15 mouse cellular contexts compared by ENCODE assay signal in the genomic region with DNA sequence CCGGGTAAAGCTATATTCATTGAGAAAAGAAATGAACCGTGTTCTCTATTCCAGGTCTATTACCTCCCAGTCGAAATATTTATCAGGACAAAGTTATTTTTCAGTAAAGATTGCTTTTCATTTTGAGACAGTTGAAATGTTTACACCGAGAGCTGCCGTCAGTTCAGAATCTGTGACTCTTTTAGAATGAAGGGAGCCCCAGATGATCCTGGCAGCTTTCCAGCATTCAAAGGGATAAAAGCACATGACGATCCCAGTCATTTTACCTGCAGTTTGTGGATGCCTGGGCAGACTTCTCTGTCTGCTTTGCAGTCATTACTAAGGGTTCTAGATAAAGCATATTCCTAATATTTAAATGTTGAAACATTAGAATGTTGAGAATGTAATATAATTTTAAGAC.
DNase-seq lines count a peak whose midpoint lies in the region; ATAC-seq and TF ChIP-seq lines count a peak whose summit lies in the region.
"Had no signal": no experiment of that assay in that cellular context is flagged by ENCODE, and none has a peak within 500 bp of the region (broad histone marks: within the 10 kb centered on the region; RNA-seq: fewer than 3 reads in every experiment).

No protein-coding gene starts in this region.

- H3K9ac ChIP-seq in heart, embryonic 14.5 days (ENCODE audit: low read length), result peak overlapping the region; percentile 64
- H3K9ac ChIP-seq: hindbrain, embryonic 15.5 days; kidney, embryonic 15.5 days; midbrain, embryonic 12.5 days had no signal

- no peak for TF ChIP-seq POLR2A in kidney, adult 2 months (IDR thresholded peaks at IDR 0.05; ENCODE audit: low read depth, low read length)

- H3K4me1 ChIP-seq in kidney, adult 2 months (ENCODE audit: control insufficient read depth, insufficient read depth, low read length), result no peaks in the 10 kb centered on the region
- peaks cover 13 to 29% of the 10 kb centered on the region in 2 experiments for H3K4me1 ChIP-seq in heart, embryonic 14.5 days (ENCODE audit: control insufficient read depth in 2 of 2, insufficient read depth in 2 of 2, low read length in 2 of 2)

- H3K4me2 ChIP-seq in heart, embryonic 14.5 days (ENCODE audit: low read length), result peak overlapping the region; percentile 68
- H3K4me2 ChIP-seq: midbrain, embryonic 12.5 days had no signal

- DNase-seq in gastrocnemius, adult 2 months, result no peak
- DNase-seq in gastrocnemius, postnatal 36 days, result no peak
- DNase-seq in kidney, adult 2 months, result peak; percentile 14
- no peak for DNase-seq in kidney, adult 18-20 months
- peak; percentile 15 for DNase-seq in NIH3T3 (ENCODE audit: low read depth)
- no peak for DNase-seq in left cerebral cortex, postnatal 4 days
- no peak for DNase-seq in layer of hippocampus, adult 2 months (ENCODE audit: low spot score in 2 of 2)
- DNase-seq: cerebellum, adult 9-11 months; spleen, adult 18-20 months; thymus, postnatal 25 days had no signal

- H3K4me3 ChIP-seq in gastrocnemius, adult 2 months, result peak overlapping the region; percentile 37
- no peak overlapping the region for H3K4me3 ChIP-seq in kidney, adult 2 months (ENCODE audit: insufficient read depth, low read depth, low read length)
- H3K4me3 ChIP-seq in heart, embryonic 14.5 days (ENCODE audit: control insufficient read depth in 1 of 2, insufficient read depth in 1 of 2, low read depth in 1 of 2, low read length in 2 of 2), result peak overlapping the region in 1 of 2 experiments; percentile 34; a peak in 3 of 4 replicates
- no peak overlapping the region for H3K4me3 ChIP-seq in layer of hippocampus, adult 2 months
- H3K4me3 ChIP-seq: hindbrain, embryonic 15.5 days; kidney, embryonic 15.5 days; midbrain, embryonic 12.5 days had no signal

- no peak for ATAC-seq in heart, embryonic 14.5 days (ENCODE audit: insufficient number of reproducible peaks, insufficient read depth, low FRiP score, low read depth)

- no peak overlapping the region for H3K27ac ChIP-seq in gastrocnemius, adult 2 months
- H3K27ac ChIP-seq in kidney, adult 2 months (ENCODE audit: insufficient read depth, low read depth, low read length), result no peak overlapping the region
- H3K27ac ChIP-seq in heart, embryonic 14.5 days (replicated peaks in 1 of 2; ENCODE audit: control insufficient read depth in 1 of 2, insufficient read depth in 1 of 2, low read depth in 2 of 2, low read length in 2 of 2), result peak overlapping the region; percentile 56 to 83
- no peak overlapping the region for H3K27ac ChIP-seq in layer of hippocampus, adult 2 months
- H3K27ac ChIP-seq: hindbrain, embryonic 15.5 days; kidney, embryonic 15.5 days; left cerebral cortex, adult 2 months; midbrain, embryonic 12.5 days had no signal

- no peaks in the 10 kb centered on the region for H3K36me3 ChIP-seq in kidney, adult 2 months (ENCODE audit: control insufficient read depth, insufficient read depth, low read length)
- H3K36me3 ChIP-seq in heart, embryonic 14.5 days (ENCODE audit: control insufficient read depth, insufficient read depth, low read length), result no peaks in the 10 kb centered on the region
- H3K36me3 ChIP-seq: hindbrain, embryonic 15.5 days; kidney, embryonic 15.5 days; midbrain, embryonic 12.5 days had no signal

- WGBS in kidney, adult 2 months, result 45% methylated on average over 6 of the region's 6 CpGs
- WGBS in heart, embryonic 14.5 days, result 13% methylated on average over 6 of the region's 6 CpGs

- no peak for TF ChIP-seq CTCF in gastrocnemius, adult 2 months (IDR thresholded peaks at IDR 0.05)
- TF ChIP-seq CTCF in kidney, adult 2 months (conservative IDR thresholded peaks at IDR 0.05; ENCODE audit: insufficient read depth, insufficient read length, low read depth, low read length), result no peak
- no peak for TF ChIP-seq CTCF in layer of hippocampus, adult 2 months (conservative IDR thresholded peaks at IDR 0.05)

- intact Hi-C loops in gastrocnemius, adult 2 months (cut with DNase I), result no loop called here
- intact Hi-C loops in gastrocnemius, postnatal 36 days (cut with DNase I), result loop anchor here (5.0 kb wide), 1 partner anchor 283 kb away; no protein-coding TSS in a partner anchor
- intact Hi-C loops in left cerebral cortex, postnatal 4 days (cut with DNase I), result loop anchor here (5.0 kb wide), 2 partner anchors 103 to 273 kb away; no protein-coding TSS in a partner anchor

- no peaks in the 10 kb centered on the region for H3K27me3 ChIP-seq in kidney, adult 2 months (replicated peaks; ENCODE audit: control insufficient read depth, insufficient read depth, low read length)
- no peaks in the 10 kb centered on the region for H3K27me3 ChIP-seq in heart, embryonic 14.5 days (ENCODE audit: control insufficient read depth, insufficient read depth, low read length)
- H3K27me3 ChIP-seq: hindbrain, embryonic 15.5 days; kidney, embryonic 15.5 days had no signal

- H3K9me3 ChIP-seq in heart, embryonic 14.5 days (ENCODE audit: control insufficient read depth, low read length), result no peaks in the 10 kb centered on the region
- H3K9me3 ChIP-seq: hindbrain, embryonic 15.5 days; kidney, embryonic 15.5 days; midbrain, embryonic 12.5 days had no signal

Comparison
In these comparisons a context has a peak if more than half of its experiments do, and no peak if none do; other contexts are left out.
1. DNase-seq: peak in kidney, adult 2 months (single experiment) and NIH3T3 (single experiment); none in gastrocnemius, adult 2 months (single experiment), gastrocnemius, postnatal 36 days (0 of 2), kidney, adult 18-20 months (single experiment), left cerebral cortex, postnatal 4 days (single experiment) and layer of hippocampus, adult 2 months (0 of 2).
2. H3K27ac ChIP-seq: peak in heart, embryonic 14.5 days (2 of 2); none in gastrocnemius, adult 2 months (single experiment), kidney, adult 2 months (single experiment) and layer of hippocampus, adult 2 months (single experiment).